Mouse (Mus musculus) midbrain, embryonic 12.5 days (tissue): ENCODE measurements around the gene Ank3. TPM values are rescaled to one million over a fixed set of nuclear protein-coding genes. Genes with fewer than 3 reads are reported as not detected.

Experiments used
- ATAC-seq: fragments of 200-750 bp; cut with Nextera tagmentation; 2 replicates; pipeline ENCODE4 v1.8.0; 2017; ENCODE audit warnings: low read depth, moderate TSS enrichment, moderate library complexity; ENCODE audit not compliant: low FRiP score
- H3K27ac ChIP-seq: fragments of 300-500 bp; sonication (generic); replicated peaks from 2 replicates; pipeline ENCODE4 v1.5.1; 2016; ENCODE audit warnings: mild to moderate bottlenecking
- H3K27me3 ChIP-seq: fragments of 300-500 bp; sonication (generic); 2 replicates; pipeline ENCODE4 v1.6.1; 2016; ENCODE audit warnings: mild to moderate bottlenecking
- H3K36me3 ChIP-seq: fragments of 300-500 bp; sonication (generic); 2 replicates; pipeline ENCODE4 v1.6.1; 2016
- H3K4me1 ChIP-seq: fragments of 300-500 bp; sonication (generic); 2 replicates; pipeline ENCODE4 v1.6.1; 2016
- H3K4me2 ChIP-seq: fragments of 300-500 bp; sonication (generic); replicated peaks from 2 replicates; pipeline ENCODE4 v1.6.1; 2016; ENCODE audit warnings: mild to moderate bottlenecking, moderate library complexity
- H3K4me3 ChIP-seq: fragments of 300-500 bp; sonication (generic); 2 replicates; pipeline ENCODE4 v1.5.1; 2016; ENCODE audit warnings: mild to moderate bottlenecking
- H3K9ac ChIP-seq: fragments of 300-500 bp; sonication (generic); replicated peaks from 2 replicates; pipeline ENCODE4 v1.6.1; 2016; ENCODE audit warnings: mild to moderate bottlenecking, moderate library complexity
- H3K9me3 ChIP-seq: fragments of 300-500 bp; sonication (generic); 2 replicates; pipeline ENCODE4 v1.6.1; 2016; ENCODE audit warnings: mild to moderate bottlenecking
- whole genome bisulfite sequencing: fragments of 180-500 bp; shearing (Covaris S2); methylation state at CpG from one replicate; pipeline ENCODE4 v1.1.7; 2016; 5-methylcytosine and 5-hydroxymethylcytosine counted together
- polyA plus RNA-seq: library from polyadenylated mRNA; unstranded; fragments of >200 nt; fragmentation: Nextera tagmentation; extraction: Ambion mirVana; gene quantifications from 2 replicates; pipeline ENCODE4 v1.2.1, GENCODE M21; 2016

Ank3 gene
- polyA plus RNA-seq, 1 experiment from 2014 or later, result 86.9 TPM

- Histone ChIP-seq H3K27ac (no peak overlapping the region), H3K4me1 (no peaks in the 10 kb centered on the region), H3K9me3 (no peaks in the 10 kb centered on the region), H3K4me2 (no peak overlapping the region), H3K4me3 (no peak overlapping the region), H3K36me3 (no peaks in the 10 kb centered on the region), H3K9ac (no peak overlapping the region), H3K27me3 (no peaks in the 10 kb centered on the region)
- no peak for ATAC-seq
- WGBS, result 90% methylated on average over 6 of the region's 6 CpGs
These were observed 21.7 kb downstream of the Ank3 start for GRCm38 (mm10) chr10:69420306-69420705.

GRCm38 (mm10) chr10:69424051-69424450, 25.5 kb downstream of the Ank3 start:
- Histone ChIP-seq H3K36me3 (no peaks in the 10 kb centered on the region), H3K9me3 (no peaks in the 10 kb centered on the region), H3K4me3 (no peak overlapping the region), H3K27ac (no peak overlapping the region), H3K4me2 (no peak overlapping the region), H3K9ac (no peak overlapping the region), H3K27me3 (no peaks in the 10 kb centered on the region), H3K4me1 (no peaks in the 10 kb centered on the region)
- ATAC-seq, result no peak
- 89% methylated on average over 3 of the region's 3 CpGs for WGBS

GRCm38 (mm10) chr10:69430138-69430537, 31.6 kb downstream of the Ank3 start:
- 85% methylated on average over 4 of the region's 4 CpGs for WGBS
- Histone ChIP-seq H3K4me3 (no peak overlapping the region), H3K9ac (no peak overlapping the region), H3K27me3 (no peaks in the 10 kb centered on the region), H3K36me3 (no peaks in the 10 kb centered on the region), H3K4me2 (no peak overlapping the region), H3K9me3 (no peaks in the 10 kb centered on the region), H3K27ac (no peak overlapping the region), H3K4me1 (no peaks in the 10 kb centered on the region)
- ATAC-seq, result no peak

GRCm38 (mm10) chr10:69431101-69431500, 32.5 kb downstream of the Ank3 start:
- WGBS, result 91% methylated on average over 7 of the region's 7 CpGs
- Histone ChIP-seq H3K4me2 (no peak overlapping the region), H3K27me3 (no peaks in the 10 kb centered on the region)

GRCm38 (mm10) chr10:69435213-69435612, 36.6 kb downstream of the Ank3 start:
- no peak overlapping the region for H3K4me2 ChIP-seq
- no peak overlapping the region for H3K27ac ChIP-seq
- ATAC-seq, result no peak
- H3K36me3 ChIP-seq, result no peaks in the 10 kb centered on the region
- no peaks in the 10 kb centered on the region for H3K27me3 ChIP-seq
- no peak overlapping the region for H3K9ac ChIP-seq
- no peaks in the 10 kb centered on the region for H3K9me3 ChIP-seq
- H3K4me1 ChIP-seq, result no peaks in the 10 kb centered on the region
- 78% methylated on average over 6 of the region's 6 CpGs for WGBS
- no peak overlapping the region for H3K4me3 ChIP-seq

More at GRCm38 (mm10) chr10:69431101-69431500, 32.5 kb downstream of the Ank3 start:
- ATAC-seq, result no peak
- H3K27ac ChIP-seq, result no peak overlapping the region
- H3K9ac ChIP-seq, result no peak overlapping the region
- H3K9me3 ChIP-seq, result no peaks in the 10 kb centered on the region
- no peak overlapping the region for H3K4me3 ChIP-seq
- no peaks in the 10 kb centered on the region for H3K4me1 ChIP-seq
- H3K36me3 ChIP-seq, result no peaks in the 10 kb centered on the region

- Histone ChIP-seq H3K27ac (no peak overlapping the region), H3K9ac (no peak overlapping the region), H3K9me3 (no peaks in the 10 kb centered on the region), H3K4me1 (no peaks in the 10 kb centered on the region), H3K36me3 (no peaks in the 10 kb centered on the region), H3K27me3 (no peaks in the 10 kb centered on the region), H3K4me3 (no peak overlapping the region), H3K4me2 (no peak overlapping the region)
- no peak for ATAC-seq
- WGBS, result 80% methylated on average over 8 of the region's 8 CpGs
These were observed 40.9 kb downstream of the Ank3 start for GRCm38 (mm10) chr10:69439449-69439848.

GRCm38 (mm10) chr10:69444546-69444945, 46.0 kb downstream of the Ank3 start:
- ATAC-seq, result no peak
- no peaks in the 10 kb centered on the region for H3K4me1 ChIP-seq
- no peak overlapping the region for H3K4me2 ChIP-seq
- no peak overlapping the region for H3K4me3 ChIP-seq
- no peak overlapping the region for H3K9ac ChIP-seq
- H3K27me3 ChIP-seq, result no peaks in the 10 kb centered on the region
- no peaks in the 10 kb centered on the region for H3K36me3 ChIP-seq
- no peaks in the 10 kb centered on the region for H3K9me3 ChIP-seq
- 82% methylated on average over 5 of the region's 5 CpGs for WGBS
- H3K27ac ChIP-seq, result no peak overlapping the region

- no peaks in the 10 kb centered on the region for H3K9me3 ChIP-seq
- H3K4me3 ChIP-seq, result no peak overlapping the region
- H3K4me2 ChIP-seq, result no peak overlapping the region
- 48% methylated on average over 7 of the region's 7 CpGs for WGBS
- ATAC-seq, result no peak
- H3K27ac ChIP-seq, result no peak overlapping the region
- no peaks in the 10 kb centered on the region for H3K4me1 ChIP-seq
- H3K9ac ChIP-seq, result no peak overlapping the region
- no peaks in the 10 kb centered on the region for H3K36me3 ChIP-seq
- no peaks in the 10 kb centered on the region for H3K27me3 ChIP-seq
These were observed 47.4 kb downstream of the Ank3 start for GRCm38 (mm10) chr10:69445951-69446350.

- H3K36me3 ChIP-seq, result no peaks in the 10 kb centered on the region
- no peaks in the 10 kb centered on the region for H3K9me3 ChIP-seq
- no peaks in the 10 kb centered on the region for H3K27me3 ChIP-seq
- H3K4me1 ChIP-seq, result no peaks in the 10 kb centered on the region
- no peak overlapping the region for H3K4me3 ChIP-seq
- H3K27ac ChIP-seq, result no peak overlapping the region
- no peak overlapping the region for H3K9ac ChIP-seq
- no peak for ATAC-seq
- WGBS, result 88% methylated on average over 5 of the region's 5 CpGs
- H3K4me2 ChIP-seq, result no peak overlapping the region
These were observed 48.0 kb downstream of the Ank3 start for GRCm38 (mm10) chr10:69446566-69446965.

- H3K9ac ChIP-seq, result no peak overlapping the region
- H3K27ac ChIP-seq, result no peak overlapping the region
- H3K36me3 ChIP-seq, result no peaks in the 10 kb centered on the region
- H3K4me3 ChIP-seq, result no peak overlapping the region
- no peaks in the 10 kb centered on the region for H3K4me1 ChIP-seq
- ATAC-seq, result no peak
- no peak overlapping the region for H3K4me2 ChIP-seq
- no peaks in the 10 kb centered on the region for H3K27me3 ChIP-seq
- no peaks in the 10 kb centered on the region for H3K9me3 ChIP-seq
- 89% methylated on average over 5 of the region's 5 CpGs for WGBS
These were observed 48.7 kb downstream of the Ank3 start for GRCm38 (mm10) chr10:69447308-69447707.

- Histone ChIP-seq H3K9me3 (no peaks in the 10 kb centered on the region), H3K4me2 (no peak overlapping the region), H3K36me3 (no peaks in the 10 kb centered on the region), H3K27me3 (no peaks in the 10 kb centered on the region), H3K27ac (no peak overlapping the region), H3K4me1 (no peaks in the 10 kb centered on the region), H3K9ac (no peak overlapping the region), H3K4me3 (no peak overlapping the region)
- 70% methylated on average over 3 of the region's 3 CpGs for WGBS
- no peak for ATAC-seq
These were observed 49.6 kb downstream of the Ank3 start for GRCm38 (mm10) chr10:69448174-69448573.

GRCm38 (mm10) chr10:69451006-69451405, 52.4 kb downstream of the Ank3 start:
- ATAC-seq, result no peak
- 67% methylated on average over 5 of the region's 5 CpGs for WGBS
- H3K27ac ChIP-seq, result no peak overlapping the region
- no peaks in the 10 kb centered on the region for H3K36me3 ChIP-seq
- no peaks in the 10 kb centered on the region for H3K4me1 ChIP-seq
- H3K4me2 ChIP-seq, result no peak overlapping the region
- no peaks in the 10 kb centered on the region for H3K27me3 ChIP-seq
- H3K9me3 ChIP-seq, result no peaks in the 10 kb centered on the region
- no peak overlapping the region for H3K4me3 ChIP-seq
- H3K9ac ChIP-seq, result no peak overlapping the region

- ATAC-seq, result no peak
- Histone ChIP-seq H3K4me1 (no peaks in the 10 kb centered on the region), H3K9me3 (no peaks in the 10 kb centered on the region), H3K9ac (no peak overlapping the region), H3K4me3 (no peak overlapping the region), H3K36me3 (no peaks in the 10 kb centered on the region), H3K27ac (no peak overlapping the region), H3K27me3 (no peaks in the 10 kb centered on the region), H3K4me2 (no peak overlapping the region)
- WGBS, result 62% methylated on average over 9 of the region's 9 CpGs
These were observed 53.8 kb downstream of the Ank3 start for GRCm38 (mm10) chr10:69452180-69452977.
